Mouse (Mus musculus): Measurements from ENCODE around the gene Obp1b. TPM values are rescaled to one million over a fixed set of nuclear protein-coding genes. Genes with fewer than 3 reads are reported as not detected.

Obp1b gene
- polyA plus RNA-seq (2014; fragmentation: Illumina TruSeq; extraction: RNeasy Lipid Tissue Mini Kit (QIAGEN cat#74804); ENCODE audit: low read depth, low replicate concordance), result not detected

DNA sequence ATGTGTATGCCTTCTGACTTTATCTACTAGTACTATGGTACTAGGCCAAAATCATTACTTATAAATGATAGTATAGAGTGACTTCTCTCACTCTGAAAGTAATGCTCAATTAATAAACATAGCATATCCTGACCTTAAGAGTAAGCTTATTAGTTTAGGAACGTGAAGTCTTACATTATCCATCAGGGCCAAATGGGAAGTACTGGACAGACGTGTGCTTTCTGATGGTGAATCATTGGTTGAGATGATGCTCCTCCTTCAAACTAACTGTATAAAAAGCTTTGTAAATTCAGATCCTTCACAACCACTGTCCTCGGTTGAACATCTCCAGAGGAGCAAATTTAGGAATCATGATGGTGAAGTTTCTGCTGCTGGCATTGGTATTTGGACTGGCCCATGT lies at the start of gene Obp1b:
TSS of gene Obp1b (plus strand) at position 301 of the 400 bp plus-strand sequence.

Other genes starting within 250 kb of the Obp1b start
- not detected for gene Obp1a, start 95.4 kb upstream of the Obp1b start, polyA plus RNA-seq (2014; fragmentation: Illumina TruSeq; extraction: RNeasy Lipid Tissue Mini Kit (QIAGEN cat#74804); ENCODE audit: low read depth, low replicate concordance)
- gene Gm5938, start 61.3 kb upstream of the Obp1b start, polyA plus RNA-seq (2014; fragmentation: Illumina TruSeq; extraction: RNeasy Lipid Tissue Mini Kit (QIAGEN cat#74804); ENCODE audit: low read depth, low replicate concordance), result not detected
- 0.52 TPM for gene Gm14743, start 59.1 kb downstream of the Obp1b start, polyA plus RNA-seq (2014; fragmentation: Illumina TruSeq; extraction: RNeasy Lipid Tissue Mini Kit (QIAGEN cat#74804); ENCODE audit: low read depth, low replicate concordance)
- gene 4930480E11Rik, start 182.9 kb downstream of the Obp1b start, polyA plus RNA-seq (2014; fragmentation: Illumina TruSeq; extraction: RNeasy Lipid Tissue Mini Kit (QIAGEN cat#74804); ENCODE audit: low read depth, low replicate concordance), result 29.8 TPM